Mouse (Mus musculus): ENCODE measurements around the gene Npepps.
"Not testable (repeated sequence)": the region's sequence is repeated elsewhere in the genome, so short reads cannot be mapped to it uniquely, and the experiment has no call there.

Npepps gene

GRCm38 (mm10) chr11:97292731-97293130, 12.3 kb upstream of the Npepps start:
- DNase-seq, result no peak

GRCm38 (mm10) chr11:97289276-97290230, 9.1 kb upstream of the Npepps start:
- DNase-seq, result no peak

- DNase-seq, result no peak
Observed at GRCm38 (mm10) chr11:97287643-97288042, 7.2 kb upstream of the Npepps start.

GRCm38 (mm10) chr11:97286973-97287372, 6.5 kb upstream of the Npepps start:
- DNase-seq, result no peak

- no peak for DNase-seq
Observed at GRCm38 (mm10) chr11:97285852-97286775, 5.7 kb upstream of the Npepps start.

GRCm38 (mm10) chr11:97284854-97285253, 4.4 kb upstream of the Npepps start:
- no peak for DNase-seq

GRCm38 (mm10) chr11:97282179-97282578, 1.7 kb upstream of the Npepps start:
- no peak for DNase-seq

- peak; percentile 42 to 51 for DNase-seq
Observed at GRCm38 (mm10) chr11:97279405-97280215, 828 bp downstream of the Npepps start.

- DNase-seq, result no peak
Observed at GRCm38 (mm10) chr11:97279040-97279404, 1.4 kb downstream of the Npepps start.

- DNase-seq, result no peak
Observed at GRCm38 (mm10) chr11:97278456-97278855, 2.0 kb downstream of the Npepps start.

GRCm38 (mm10) chr11:97277166-97277565, 3.3 kb downstream of the Npepps start:
- DNase-seq, result no peak

- no peak for DNase-seq
Observed at GRCm38 (mm10) chr11:97276019-97276418, 4.4 kb downstream of the Npepps start.

- no peak for DNase-seq
Observed at GRCm38 (mm10) chr11:97275349-97275748, 5.1 kb downstream of the Npepps start.

GRCm38 (mm10) chr11:97274947-97275346, 5.5 kb downstream of the Npepps start:
- not testable (repeated sequence) for DNase-seq

- no peak for DNase-seq
Observed at GRCm38 (mm10) chr11:97273613-97274012, 6.8 kb downstream of the Npepps start.

GRCm38 (mm10) chr11:97272835-97273234, 7.6 kb downstream of the Npepps start:
- DNase-seq, result no peak

- not testable (repeated sequence) for DNase-seq
Observed at GRCm38 (mm10) chr11:97270004-97270403, 10.4 kb downstream of the Npepps start.

- DNase-seq, result not testable (repeated sequence)
Observed at GRCm38 (mm10) chr11:97266544-97266943, 13.9 kb downstream of the Npepps start.

- DNase-seq, result not testable (repeated sequence)
Observed at GRCm38 (mm10) chr11:97249649-97250048, 30.8 kb downstream of the Npepps start.

GRCm38 (mm10) chr11:97246510-97247159, 33.8 kb downstream of the Npepps start:
- DNase-seq, result no peak

GRCm38 (mm10) chr11:97241321-97241720, 39.1 kb downstream of the Npepps start:
- DNase-seq, result no peak

GRCm38 (mm10) chr11:97237976-97238375, 42.5 kb downstream of the Npepps start:
- DNase-seq, result no peak

Measured in kidney, adult 8-10 months (tissue).